Mouse (Mus musculus): Measurements from ENCODE around the gene Wdfy3. TPM values are rescaled to one million over a fixed set of nuclear protein-coding genes. Genes with fewer than 3 reads are reported as not detected.

Wdfy3 gene
- polyA plus RNA-seq, 1 experiment: 68.1 TPM

DNA sequence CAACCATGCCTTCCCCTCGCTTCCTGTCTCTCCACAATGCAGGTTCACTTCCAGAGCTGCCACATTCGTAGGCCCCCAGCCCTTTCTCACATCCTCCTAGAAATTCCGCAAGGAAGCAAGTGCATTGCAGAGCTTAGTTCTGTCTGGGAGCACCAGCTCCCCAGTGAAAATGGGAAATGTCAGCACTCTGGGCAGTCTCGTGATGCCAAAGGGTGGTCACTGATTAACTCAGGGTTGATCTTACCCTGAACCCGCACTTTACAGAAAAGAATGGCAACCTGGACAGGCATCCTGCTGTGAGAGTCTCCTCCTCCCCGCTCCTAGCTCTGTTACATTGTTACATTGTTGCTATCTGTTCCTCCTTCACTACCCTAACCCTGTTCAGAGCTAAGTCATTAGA, 16.8 kb downstream of the Wdfy3 start:
- no peak for DNase-seq (ENCODE audit: low read depth)
- TF ChIP-seq POLR2A (IDR thresholded peaks at IDR 0.05; ENCODE audit: borderline replicate concordance, extremely low read depth, insufficient read depth, insufficient read length, poor library complexity, severe bottlenecking) (no peak), CTCF (IDR thresholded peaks at IDR 0.05; ENCODE audit: borderline replicate concordance, extremely low read depth, insufficient read depth, insufficient read length) (no peak)

DNA sequence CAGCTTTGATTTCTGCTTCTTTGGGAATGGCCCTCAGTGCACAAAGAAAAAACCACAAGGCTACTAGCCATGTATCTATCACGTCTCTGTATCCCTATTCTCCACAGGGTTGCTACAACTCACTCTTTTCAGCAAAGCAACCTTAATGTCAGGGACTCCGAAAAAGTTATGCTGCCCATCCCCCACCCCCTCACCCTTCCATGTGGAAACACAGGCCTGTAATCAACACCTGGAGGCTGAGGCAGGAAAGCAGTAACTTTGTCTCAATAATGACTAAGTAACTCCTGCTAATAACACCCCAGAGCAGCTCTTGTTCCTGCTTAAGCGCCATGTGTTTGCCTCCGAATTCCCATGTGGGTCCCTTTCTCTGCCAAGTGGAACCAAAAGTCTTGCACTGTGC, 17.3 kb downstream of the Wdfy3 start:
- DNase-seq (ENCODE audit: low read depth): no peak
- TF ChIP-seq POLR2A (IDR thresholded peaks at IDR 0.05; ENCODE audit: borderline replicate concordance, extremely low read depth, insufficient read depth, insufficient read length, poor library complexity, severe bottlenecking) (no peak), CTCF (IDR thresholded peaks at IDR 0.05; ENCODE audit: borderline replicate concordance, extremely low read depth, insufficient read depth, insufficient read length) (no peak)

DNA sequence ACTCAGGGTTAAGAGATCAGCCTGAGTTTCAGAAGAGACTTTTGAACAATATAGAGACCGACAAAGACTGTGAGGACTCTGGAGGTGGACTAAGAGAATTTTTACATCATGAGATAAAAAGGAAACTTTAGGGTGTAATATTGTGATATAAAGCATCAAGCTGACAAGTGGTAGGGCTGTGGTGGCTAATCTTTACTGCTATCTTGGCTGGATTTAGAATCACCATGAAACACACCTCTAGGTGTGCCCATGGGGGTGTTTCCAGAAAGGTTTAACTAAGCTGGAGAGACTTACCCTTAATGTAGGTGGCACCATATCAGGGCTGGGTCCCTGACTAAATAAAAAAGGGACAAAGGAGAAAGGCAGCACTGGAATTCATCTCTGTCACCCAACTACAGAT, 19.0 kb downstream of the Wdfy3 start:
- no peak for TF ChIP-seq POLR2A (IDR thresholded peaks at IDR 0.05; ENCODE audit: borderline replicate concordance, extremely low read depth, insufficient read depth, insufficient read length, poor library complexity, severe bottlenecking)
- no peak for TF ChIP-seq CTCF (IDR thresholded peaks at IDR 0.05; ENCODE audit: borderline replicate concordance, extremely low read depth, insufficient read depth, insufficient read length)
- no peak for DNase-seq (ENCODE audit: low read depth)

DNA sequence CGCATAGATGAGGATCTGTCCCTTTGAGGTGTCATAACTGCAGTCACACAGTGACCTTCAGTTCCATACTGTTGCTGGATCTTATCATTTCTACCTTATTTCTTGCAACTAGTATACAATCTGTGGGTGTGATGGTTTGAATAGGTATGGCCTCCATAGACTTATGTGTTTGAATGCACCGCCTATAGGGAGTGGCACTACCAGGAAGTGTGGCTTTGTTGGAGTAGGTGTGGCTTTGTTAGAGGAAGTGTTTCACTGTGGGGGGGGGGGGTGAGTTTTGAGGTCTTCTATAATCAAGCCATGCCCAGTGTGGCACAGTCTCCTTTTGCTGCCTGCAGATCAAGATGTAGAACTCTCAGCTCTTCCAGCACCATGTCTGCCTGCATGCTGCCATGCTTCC, 21.3 kb downstream of the Wdfy3 start:
- TF ChIP-seq CTCF (IDR thresholded peaks at IDR 0.05; ENCODE audit: borderline replicate concordance, extremely low read depth, insufficient read depth, insufficient read length) (no peak), POLR2A (IDR thresholded peaks at IDR 0.05; ENCODE audit: borderline replicate concordance, extremely low read depth, insufficient read depth, insufficient read length, poor library complexity, severe bottlenecking) (no peak)
- DNase-seq (ENCODE audit: low read depth): no peak

DNA sequence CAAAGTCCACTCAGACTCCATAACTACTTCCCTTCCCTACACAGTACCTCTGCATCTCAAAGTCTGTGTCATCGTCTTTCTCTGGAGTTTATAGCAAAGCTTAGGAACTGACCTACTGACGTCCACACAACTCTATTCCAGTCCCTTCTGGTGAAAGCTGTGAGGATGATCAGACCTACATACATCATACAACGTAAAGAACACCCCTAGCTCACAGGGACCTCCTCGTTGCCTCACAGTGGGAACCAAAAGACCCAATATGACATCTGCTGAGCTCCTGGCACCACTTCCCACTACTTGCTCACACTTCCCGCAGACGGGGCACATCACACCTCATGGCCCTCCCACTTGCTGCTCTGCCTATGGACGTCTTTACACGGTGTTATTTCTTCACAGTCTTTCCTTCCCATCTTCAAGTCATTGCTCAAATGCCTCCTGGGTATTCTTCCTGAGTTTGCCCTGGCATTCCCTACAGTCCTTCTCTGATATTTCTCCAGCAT, 23.1 kb downstream of the Wdfy3 start:
- DNase-seq (ENCODE audit: low read depth): no peak
- TF ChIP-seq CTCF (IDR thresholded peaks at IDR 0.05; ENCODE audit: borderline replicate concordance, extremely low read depth, insufficient read depth, insufficient read length) (no peak), POLR2A (IDR thresholded peaks at IDR 0.05; ENCODE audit: borderline replicate concordance, extremely low read depth, insufficient read depth, insufficient read length, poor library complexity, severe bottlenecking) (no peak)

DNA sequence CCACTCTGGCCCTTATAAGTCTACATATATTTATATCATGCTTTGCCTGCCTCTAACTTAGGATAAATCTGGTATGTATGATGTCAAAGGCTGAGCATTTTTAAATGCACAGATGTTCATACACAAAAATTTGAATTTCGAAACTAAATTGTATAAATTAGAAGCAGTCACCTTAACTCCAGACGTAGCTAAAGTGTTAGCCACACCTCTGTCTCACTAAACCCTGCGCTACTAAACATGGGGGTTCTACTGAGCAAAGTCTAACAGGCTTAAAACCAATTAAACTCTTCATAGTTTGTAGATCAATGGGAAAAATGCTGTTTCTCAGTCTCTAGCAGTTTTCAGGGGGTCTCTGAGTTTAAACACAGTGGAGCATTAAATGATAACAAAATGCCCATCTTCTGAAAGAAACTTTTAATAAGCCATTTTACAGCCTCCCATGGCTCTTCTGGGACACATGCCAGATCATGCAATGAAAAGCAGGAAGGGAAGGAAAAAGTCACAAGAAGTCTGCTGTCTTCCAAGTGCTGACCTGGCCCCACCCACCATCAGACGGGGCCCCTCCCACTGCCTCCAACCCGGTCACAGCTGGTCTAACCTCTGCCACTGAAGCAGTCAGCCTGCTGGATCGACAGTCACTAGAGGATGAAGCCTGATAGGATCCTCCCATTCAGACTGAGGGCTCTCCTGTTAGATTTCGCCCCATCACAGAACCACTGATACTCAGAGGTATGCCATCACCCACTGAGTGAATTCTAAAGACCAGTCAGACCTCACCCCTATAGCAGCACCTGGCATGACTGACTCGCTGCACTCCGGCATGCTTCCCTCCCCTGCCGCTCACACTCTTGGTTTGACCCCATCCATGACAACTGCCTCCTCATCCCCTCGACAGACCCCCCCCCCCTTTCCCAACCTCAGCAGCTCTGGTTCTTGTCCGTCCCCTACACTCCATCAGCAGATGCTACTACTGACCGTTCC, 23.8 kb downstream of the Wdfy3 start:
- TF ChIP-seq POLR2A (IDR thresholded peaks at IDR 0.05; ENCODE audit: borderline replicate concordance, extremely low read depth, insufficient read depth, insufficient read length, poor library complexity, severe bottlenecking): no peak
- no peak for TF ChIP-seq CTCF (IDR thresholded peaks at IDR 0.05; ENCODE audit: borderline replicate concordance, extremely low read depth, insufficient read depth, insufficient read length)
- DNase-seq (ENCODE audit: low read depth): no peak

DNA sequence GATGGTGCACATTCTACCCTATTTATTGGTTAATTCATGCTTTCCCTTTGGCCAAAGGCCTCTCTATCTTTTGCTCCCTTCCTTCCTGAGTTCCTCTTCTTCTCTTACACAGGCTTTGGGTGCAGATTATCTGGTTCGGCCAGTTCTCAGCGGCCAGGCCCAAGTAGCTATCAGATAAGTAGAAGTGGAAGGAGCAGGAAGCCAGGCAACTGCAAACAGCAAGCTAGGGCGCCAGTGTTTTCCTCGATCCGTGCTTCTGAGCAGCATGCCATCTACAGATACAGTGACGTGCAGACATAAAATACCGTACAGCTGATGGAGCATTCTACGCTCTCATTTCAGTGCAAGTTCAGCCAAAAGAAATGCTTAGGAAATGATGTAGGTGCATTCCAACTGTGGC, 24.5 kb downstream of the Wdfy3 start:
- TF ChIP-seq CTCF (IDR thresholded peaks at IDR 0.05; ENCODE audit: borderline replicate concordance, extremely low read depth, insufficient read depth, insufficient read length) (no peak), POLR2A (IDR thresholded peaks at IDR 0.05; ENCODE audit: borderline replicate concordance, extremely low read depth, insufficient read depth, insufficient read length, poor library complexity, severe bottlenecking) (no peak)
- DNase-seq (ENCODE audit: low read depth): no peak

DNA sequence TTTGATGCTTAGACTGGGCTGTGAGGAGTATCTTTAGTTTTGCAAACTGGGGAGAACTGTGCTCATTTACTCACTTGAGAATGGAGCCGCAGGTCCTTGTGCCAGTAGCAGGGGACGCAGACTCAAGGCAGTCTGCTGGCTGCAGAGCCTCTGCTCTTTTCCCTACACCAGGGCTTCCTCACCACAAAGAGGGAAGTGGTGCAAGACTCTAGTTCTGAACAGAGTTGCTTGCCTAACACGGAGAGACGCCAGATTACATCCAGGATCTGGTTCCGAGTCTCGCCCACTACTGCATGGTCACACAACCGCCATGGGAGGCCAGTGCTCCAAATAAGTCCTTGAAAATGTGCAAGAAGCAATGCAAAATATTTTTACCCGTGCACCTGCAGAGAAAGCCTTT, 36.4 kb downstream of the Wdfy3 start:
- TF ChIP-seq CTCF (IDR thresholded peaks at IDR 0.05; ENCODE audit: borderline replicate concordance, extremely low read depth, insufficient read depth, insufficient read length) (no peak), POLR2A (IDR thresholded peaks at IDR 0.05; ENCODE audit: borderline replicate concordance, extremely low read depth, insufficient read depth, insufficient read length, poor library complexity, severe bottlenecking) (no peak)
- no peak for DNase-seq (ENCODE audit: low read depth)

DNA sequence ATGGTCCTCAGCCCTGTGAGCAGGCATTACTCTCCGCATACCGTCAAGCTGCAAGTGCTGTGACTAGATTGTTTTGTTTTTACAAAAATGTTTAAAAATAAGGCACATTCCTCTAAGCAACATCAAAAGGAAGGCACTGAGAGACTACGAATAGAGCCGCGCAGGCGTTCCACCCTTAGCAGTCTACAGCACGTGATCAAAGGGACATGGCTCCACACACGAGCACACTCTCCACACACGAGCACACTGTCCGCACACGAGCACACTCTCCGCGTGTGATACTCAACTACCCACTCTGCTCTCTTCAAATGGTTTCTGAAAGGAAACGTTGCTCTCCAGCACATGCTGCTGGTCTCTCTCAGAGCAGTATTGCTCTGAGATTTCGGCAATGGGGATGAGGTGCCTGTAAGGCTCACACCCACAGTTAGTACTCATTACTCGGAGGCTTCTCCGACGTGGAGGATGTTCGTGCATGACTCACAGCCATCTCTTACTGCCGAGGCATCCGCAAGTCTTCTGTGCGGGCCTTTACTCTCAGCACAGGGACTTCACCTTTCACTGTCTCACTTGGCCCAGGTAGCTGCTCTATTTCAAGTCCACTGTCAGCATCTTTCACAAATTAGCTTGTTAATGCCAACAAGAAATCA, 37.0 kb downstream of the Wdfy3 start:
- no peak for DNase-seq (ENCODE audit: low read depth)
- no peak for TF ChIP-seq POLR2A (IDR thresholded peaks at IDR 0.05; ENCODE audit: borderline replicate concordance, extremely low read depth, insufficient read depth, insufficient read length, poor library complexity, severe bottlenecking)
- TF ChIP-seq CTCF (IDR thresholded peaks at IDR 0.05; ENCODE audit: borderline replicate concordance, extremely low read depth, insufficient read depth, insufficient read length): no peak

DNA sequence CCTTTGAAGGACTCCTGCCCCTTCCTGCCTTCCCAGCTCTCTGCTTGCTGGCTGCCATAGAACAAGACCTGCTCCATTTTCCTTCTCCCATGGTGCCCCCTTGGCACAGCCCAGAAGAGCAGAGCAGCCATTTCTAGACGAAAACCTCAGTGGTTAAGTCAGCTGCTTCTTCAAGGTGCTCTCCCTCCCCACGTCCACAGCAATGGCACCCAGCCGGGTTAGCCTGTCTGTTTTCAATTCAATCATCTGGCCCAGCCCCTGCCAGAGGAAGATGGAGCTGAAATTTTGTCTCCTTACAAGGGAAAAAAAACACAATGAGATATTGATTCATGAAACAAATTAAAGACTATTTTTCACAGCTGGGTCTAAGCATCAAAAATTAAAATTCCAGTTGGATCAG, 37.5 kb downstream of the Wdfy3 start:
- DNase-seq (ENCODE audit: low read depth): no peak
- no peak for TF ChIP-seq CTCF (IDR thresholded peaks at IDR 0.05; ENCODE audit: borderline replicate concordance, extremely low read depth, insufficient read depth, insufficient read length)
- TF ChIP-seq POLR2A (IDR thresholded peaks at IDR 0.05; ENCODE audit: borderline replicate concordance, extremely low read depth, insufficient read depth, insufficient read length, poor library complexity, severe bottlenecking): no peak

DNA sequence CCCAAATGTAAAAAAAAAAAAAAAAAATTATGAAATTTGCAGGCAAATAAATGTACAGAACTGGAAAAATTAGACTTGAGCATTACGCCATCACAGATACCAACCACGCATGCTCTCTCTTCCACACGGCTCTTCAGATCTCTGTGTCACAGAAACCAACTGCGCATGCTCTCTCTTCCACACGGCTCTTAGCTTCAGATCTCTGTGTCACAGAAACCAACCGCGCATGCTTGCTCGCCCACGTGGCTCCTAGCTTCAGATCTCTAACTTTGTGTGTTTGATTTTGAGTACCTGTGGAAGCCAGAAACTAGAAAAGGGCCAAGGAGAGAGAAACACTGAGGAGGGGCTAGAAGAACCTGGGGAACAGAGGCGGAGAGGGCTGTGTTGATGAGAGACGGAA, 46.3 kb downstream of the Wdfy3 start:
- no peak for DNase-seq (ENCODE audit: low read depth)

More for the DNA sequence above, 46.3 kb downstream of the Wdfy3 start:
- no peak for TF ChIP-seq CTCF (IDR thresholded peaks at IDR 0.05; ENCODE audit: borderline replicate concordance, extremely low read depth, insufficient read depth, insufficient read length)
- TF ChIP-seq POLR2A (IDR thresholded peaks at IDR 0.05; ENCODE audit: borderline replicate concordance, extremely low read depth, insufficient read depth, insufficient read length, poor library complexity, severe bottlenecking): no peak

Measured in brain, embryonic 14.5 days (tissue).